Mouse (Mus musculus): ENCODE results near the gene Gm11032. TPM values are rescaled to one million over a fixed set of nuclear protein-coding genes. Genes with fewer than 3 reads are reported as not detected.

Gm11032 gene
- total and polyA plus RNA-seq, 3 experiments: not detected

DNA sequence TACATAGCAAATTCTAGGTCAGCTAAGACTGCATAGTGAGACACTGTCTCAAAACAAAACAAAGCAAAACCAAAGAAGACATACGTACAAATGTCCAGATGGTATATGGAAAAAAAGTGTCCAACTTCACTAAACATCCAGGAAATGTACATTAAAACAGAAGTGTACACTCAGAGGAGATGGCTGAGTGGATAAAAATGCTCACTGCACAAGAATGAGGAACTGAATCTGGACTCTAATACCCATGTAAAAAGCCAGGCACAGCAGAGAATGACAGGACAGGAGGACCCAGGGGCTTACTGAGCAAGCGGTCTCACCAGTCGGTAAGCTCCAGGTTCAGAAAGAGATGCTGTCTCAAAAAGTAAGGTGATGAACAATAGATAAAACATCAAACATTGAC is 20.0 kb upstream of the Gm11032 start:
- Histone ChIP-seq H3K4me1 (ENCODE audit: control insufficient read depth in 1 of 2, insufficient read depth in 2 of 2, low read length in 2 of 2) (peaks cover 11 to 16% of the 10 kb centered on the region in 2 experiments; a peak in 3 of 4 replicates), H3K4me3 (ENCODE audit: control insufficient read depth in 1 of 2, insufficient read depth in 1 of 2, low read depth in 2 of 2, low read length in 2 of 2) (0 out of 4 replicates have a peak overlapping the region, but pooled peaks of 1 of the 2 experiments have one; percentile 5)

DNA sequence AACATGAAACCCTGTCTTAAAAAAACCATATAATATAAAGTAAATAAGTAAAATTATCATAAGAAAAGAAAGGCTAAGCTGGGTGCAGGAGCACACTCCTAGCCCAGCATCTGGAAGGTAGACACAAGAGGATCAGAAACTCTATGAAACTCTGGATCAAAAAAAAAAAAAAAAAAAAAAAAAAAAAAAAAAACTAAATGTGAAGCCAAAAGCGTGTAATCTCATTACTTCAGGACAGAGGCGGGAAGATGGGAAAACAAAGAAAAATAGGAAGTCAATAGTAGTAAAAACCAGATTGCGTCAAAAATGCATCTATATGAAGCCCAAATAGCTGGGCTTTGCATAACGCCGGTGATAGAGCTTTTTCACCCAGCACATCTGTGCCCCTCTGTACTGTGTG is 18.0 kb upstream of the Gm11032 start:
- no peak for DNase-seq (ENCODE audit: low read depth, low spot score)
- H3K4me3 ChIP-seq (ENCODE audit: control insufficient read depth in 1 of 2, insufficient read depth in 1 of 2, low read depth in 2 of 2, low read length in 2 of 2): no peak overlapping the region
- no peaks in the 10 kb centered on the region for H3K79me2 ChIP-seq (ENCODE audit: control insufficient read depth, insufficient read depth, low read length, poor library complexity)
- no peaks in the 10 kb centered on the region for H3K27me3 ChIP-seq (ENCODE audit: control insufficient read depth in 1 of 2, insufficient read depth in 2 of 2, low read length in 2 of 2)
- peaks cover 0 to 17% of the 10 kb centered on the region in 2 experiments; a peak in 2 of 4 replicates for H3K36me3 ChIP-seq (ENCODE audit: control insufficient read depth in 1 of 2, insufficient read depth in 2 of 2, low read length in 2 of 2)
- H3K9ac ChIP-seq (ENCODE audit: control insufficient read depth, low read depth, low read length, poor library complexity, severe bottlenecking): no peak overlapping the region
- TF ChIP-seq ZNF384 (IDR thresholded peaks at IDR 0.05; ENCODE audit: low read depth, low read length): peak; percentile 81
- TF ChIP-seq SIN3A (IDR thresholded peaks at IDR 0.05; ENCODE audit: low read length): no peak
- H3K4me1 ChIP-seq (ENCODE audit: control insufficient read depth in 1 of 2, insufficient read depth in 2 of 2, low read length in 2 of 2): peaks cover 14 to 15% of the 10 kb centered on the region in 2 experiments
- H3K9me3 ChIP-seq (replicated peaks; ENCODE audit: insufficient read depth, low read length): no peaks in the 10 kb centered on the region
- H3K27ac ChIP-seq (ENCODE audit: control insufficient read depth, low read depth, low read length): no peak overlapping the region

More for the DNA sequence above, 20.0 kb upstream of the Gm11032 start:
- no peak for TF ChIP-seq CHD2 (IDR thresholded peaks at IDR 0.05; ENCODE audit: low read length)
- no peak for TF ChIP-seq POLR2AphosphoS5 (IDR thresholded peaks at IDR 0.05; ENCODE audit: borderline replicate concordance, low read depth, low read length)
- TF ChIP-seq USF1 (IDR thresholded peaks at IDR 0.05; ENCODE audit: low read depth, low read length): no peak
- TF ChIP-seq GABPA (IDR thresholded peaks at IDR 0.05; ENCODE audit: low read depth, low read length): no peak
- no peak for TF ChIP-seq BHLHE40 (IDR thresholded peaks at IDR 0.05; ENCODE audit: borderline replicate concordance, low read depth, low read length)
- TF ChIP-seq TAL1 (IDR thresholded peaks at IDR 0.05; ENCODE audit: low read length): no peak
- TF ChIP-seq UBTF (IDR thresholded peaks at IDR 0.05; ENCODE audit: borderline replicate concordance, insufficient read depth, low read depth, low read length): no peak
- TF ChIP-seq HCFC1 (IDR thresholded peaks at IDR 0.05; ENCODE audit: low read depth, low read length): no peak
- TF ChIP-seq MEF2A (IDR thresholded peaks at IDR 0.05; ENCODE audit: extremely low read depth, insufficient replicate concordance, low read depth, low read length, poor library complexity, severe bottlenecking): no peak
- TF ChIP-seq MYB (IDR thresholded peaks at IDR 0.05; ENCODE audit: low read depth, low read length): no peak
- TF ChIP-seq MAFK (IDR thresholded peaks at IDR 0.05; ENCODE audit: borderline replicate concordance, low read depth, low read length): no peak
- no peak for TF ChIP-seq MAX (IDR thresholded peaks at IDR 0.05; ENCODE audit: low read length)
- peak; percentile 31; the same call in 1 of the 2 replicates for TF ChIP-seq RCOR1 (IDR thresholded peaks at IDR 0.05; ENCODE audit: low read depth, low read length)
- TF ChIP-seq USF2 (IDR thresholded peaks at IDR 0.05; ENCODE audit: borderline replicate concordance in 1 of 2, insufficient read depth in 1 of 2, low read depth in 1 of 2, low read length in 2 of 2): no peak
- peak; percentile 75 for TF ChIP-seq GATA1 (IDR thresholded peaks at IDR 0.05; ENCODE audit: low read depth, low read length)
- TF ChIP-seq SMC3 (IDR thresholded peaks at IDR 0.05; ENCODE audit: low read depth, low read length): no peak
- TF ChIP-seq TBP (IDR thresholded peaks at IDR 0.05; ENCODE audit: low read depth, low read length): peak; percentile 80
- no peak for TF ChIP-seq POLR2A (IDR thresholded peaks at IDR 0.05; ENCODE audit: control insufficient read depth in 1 of 2, insufficient read depth in 1 of 2, low read depth in 1 of 2, low read length in 2 of 2, poor library complexity in 1 of 2)
- no peak for TF ChIP-seq MAZ (IDR thresholded peaks at IDR 0.05; ENCODE audit: low read depth, low read length)
- no peak for TF ChIP-seq CTCF (IDR thresholded peaks at IDR 0.05 in 2 of 3, conservative IDR thresholded peaks at IDR 0.05 in 1 of 3; ENCODE audit: control insufficient read depth in 1 of 3, insufficient read depth in 1 of 3, low read depth in 2 of 3, low read length in 3 of 3, poor library complexity in 1 of 3, severe bottlenecking in 1 of 3)
- TF ChIP-seq ZNF384 (IDR thresholded peaks at IDR 0.05; ENCODE audit: low read depth, low read length): peak; percentile 21; the same call in 1 of the 2 replicates
- TF ChIP-seq CHD1 (IDR thresholded peaks at IDR 0.05; ENCODE audit: low read depth, low read length): no peak
- TF ChIP-seq MYC (IDR thresholded peaks at IDR 0.05; ENCODE audit: low read depth, low read length): no peak
- TF ChIP-seq RAD21 (IDR thresholded peaks at IDR 0.05; ENCODE audit: low read depth, low read length): no peak
- TF ChIP-seq NELFE (IDR thresholded peaks at IDR 0.05; ENCODE audit: low read depth, low read length): no peak
- TF ChIP-seq ZKSCAN1 (IDR thresholded peaks at IDR 0.05; ENCODE audit: low read depth, low read length): no peak
- TF ChIP-seq NRF1 (IDR thresholded peaks at IDR 0.05; ENCODE audit: insufficient read depth, low read depth, low read length, poor library complexity, severe bottlenecking): no peak
- TF ChIP-seq TCF12 (IDR thresholded peaks at IDR 0.05; ENCODE audit: low read depth, low read length): no peak
- no peak for TF ChIP-seq ZMIZ1 (IDR thresholded peaks at IDR 0.05; ENCODE audit: low read depth, low read length)
- no peak for TF ChIP-seq JUND (IDR thresholded peaks at IDR 0.05; ENCODE audit: low read depth, low read length)
- TF ChIP-seq ETS1 (IDR thresholded peaks at IDR 0.05; ENCODE audit: low read depth, low read length): no peak
- TF ChIP-seq E2F4 (IDR thresholded peaks at IDR 0.05; ENCODE audit: borderline replicate concordance, low read depth, low read length): no peak
- TF ChIP-seq ELF1 (IDR thresholded peaks at IDR 0.05; ENCODE audit: low read depth, low read length): no peak
- TF ChIP-seq EP300 (IDR thresholded peaks at IDR 0.05; ENCODE audit: low read depth in 1 of 2, low read length in 2 of 2): peak; percentile 17 to 87; a peak in 2 of 4 replicates
- no peak for TF ChIP-seq ZC3H11A (IDR thresholded peaks at IDR 0.05; ENCODE audit: low read depth, low read length)
- TF ChIP-seq SIN3A (IDR thresholded peaks at IDR 0.05; ENCODE audit: low read length): no peak
- TF ChIP-seq POLR2AphosphoS2 (IDR thresholded peaks at IDR 0.05; ENCODE audit: low read length): no peak
- peak; percentile 86 for DNase-seq (ENCODE audit: low read depth, low spot score)
- no peak overlapping the region for H3K9ac ChIP-seq (ENCODE audit: control insufficient read depth, low read depth, low read length, poor library complexity, severe bottlenecking)
- no peaks in the 10 kb centered on the region for H3K27me3 ChIP-seq (ENCODE audit: control insufficient read depth in 1 of 2, insufficient read depth in 2 of 2, low read length in 2 of 2)
- H3K9me3 ChIP-seq (replicated peaks; ENCODE audit: insufficient read depth, low read length): no peaks in the 10 kb centered on the region
- H3K79me2 ChIP-seq (ENCODE audit: control insufficient read depth, insufficient read depth, low read length, poor library complexity): no peaks in the 10 kb centered on the region
- peaks cover 0 to 19% of the 10 kb centered on the region in 2 experiments; a peak in 2 of 4 replicates for H3K36me3 ChIP-seq (ENCODE audit: control insufficient read depth in 1 of 2, insufficient read depth in 2 of 2, low read length in 2 of 2)
- peak overlapping the region; percentile 21; the same call in 1 of the 2 replicates for H3K27ac ChIP-seq (ENCODE audit: control insufficient read depth, low read depth, low read length)
